Mouse (Mus musculus): ENCODE measurements around the gene Pgpep1l.
A peak's percentile ranks its signal among the peaks of the same experiment; 100 is the strongest.

Pgpep1l gene

DNA sequence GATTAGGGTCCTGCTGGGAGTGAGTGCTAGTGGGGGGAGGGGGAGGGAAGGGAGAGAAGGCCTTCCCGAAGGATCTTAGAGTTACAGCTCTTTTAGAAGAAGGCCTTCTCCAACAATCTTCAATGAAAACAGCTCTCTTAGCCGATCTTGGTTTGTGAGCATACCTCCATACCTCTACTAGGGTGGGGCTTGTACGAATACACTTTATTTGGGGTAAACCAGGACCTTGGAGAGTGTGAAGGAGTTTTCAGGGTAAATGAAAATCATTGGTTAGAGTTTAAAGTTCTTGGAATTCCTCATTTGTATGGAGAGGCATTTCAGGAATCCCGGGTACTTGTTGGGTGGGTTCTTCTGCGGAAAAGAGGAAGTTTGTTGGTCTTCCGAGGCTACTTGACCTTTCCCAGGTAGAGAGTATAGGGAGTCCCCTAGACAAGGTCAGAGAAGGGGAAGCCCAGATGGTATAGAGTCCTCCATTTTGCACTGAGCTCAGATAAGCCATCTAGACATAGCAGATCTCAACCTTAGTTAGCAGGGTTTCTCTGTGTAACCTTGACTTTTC lies 4.4 kb downstream of the Pgpep1l start:
- no peak for DNase-seq

DNA sequence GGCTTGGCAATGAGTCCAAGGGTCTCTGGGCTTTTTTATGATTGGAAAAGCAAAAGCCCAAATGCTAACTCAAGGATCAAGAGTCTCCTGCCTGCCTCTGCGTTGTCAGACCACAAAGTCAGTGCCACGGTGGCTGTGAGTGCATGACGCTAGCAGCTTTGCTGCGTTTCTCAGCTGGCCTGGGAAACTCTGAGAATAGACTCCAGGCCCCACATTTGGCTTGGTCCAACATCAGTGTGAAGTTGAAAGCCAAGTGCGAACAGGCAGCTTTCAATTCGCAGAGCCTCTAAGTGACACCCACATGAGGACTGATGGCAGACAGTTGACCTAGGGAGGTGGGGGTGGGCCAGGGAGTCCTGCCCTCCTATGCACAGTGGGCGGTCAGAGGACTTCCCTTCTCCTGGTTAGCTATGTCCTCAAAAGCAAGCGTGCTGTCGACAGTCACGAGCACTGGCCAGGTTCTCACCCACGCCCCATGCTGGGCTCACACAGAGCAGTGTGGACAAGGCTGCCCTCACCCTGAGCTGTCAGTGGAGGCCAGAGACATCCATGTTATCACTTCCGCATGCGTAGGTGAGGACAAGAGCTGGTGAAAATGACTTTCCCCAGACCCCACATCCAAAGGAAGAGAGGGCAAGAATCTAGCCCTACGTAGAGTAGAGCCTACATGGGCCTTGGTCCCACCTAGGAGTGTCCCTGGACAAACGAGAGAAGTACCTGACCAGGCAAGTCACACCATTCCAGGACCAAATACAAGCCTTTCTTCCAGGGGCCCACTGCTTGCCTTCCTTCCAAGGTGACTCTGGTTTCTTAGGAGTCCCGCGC lies 5.5 kb downstream of the Pgpep1l start:
- DNase-seq, result no peak

DNA sequence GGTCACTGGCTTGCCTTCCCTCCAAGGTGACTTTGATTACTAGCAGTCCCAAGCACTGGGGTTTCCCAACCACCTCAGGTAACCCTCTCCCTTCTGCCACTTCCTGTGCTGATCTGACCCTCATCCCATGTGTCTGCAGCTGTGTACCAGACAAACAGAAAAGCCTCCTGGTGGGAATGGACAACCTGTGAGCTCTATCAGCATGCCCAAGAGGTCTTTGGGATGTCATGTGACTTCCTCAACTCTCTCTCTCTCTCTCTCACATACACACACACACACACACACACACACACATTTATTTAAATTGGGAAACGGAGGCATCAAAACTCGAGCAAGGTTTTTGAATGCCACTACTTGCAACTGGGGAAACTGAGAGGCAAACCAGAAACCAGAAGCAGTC lies 6.3 kb downstream of the Pgpep1l start:
- DNase-seq, result no peak

DNA sequence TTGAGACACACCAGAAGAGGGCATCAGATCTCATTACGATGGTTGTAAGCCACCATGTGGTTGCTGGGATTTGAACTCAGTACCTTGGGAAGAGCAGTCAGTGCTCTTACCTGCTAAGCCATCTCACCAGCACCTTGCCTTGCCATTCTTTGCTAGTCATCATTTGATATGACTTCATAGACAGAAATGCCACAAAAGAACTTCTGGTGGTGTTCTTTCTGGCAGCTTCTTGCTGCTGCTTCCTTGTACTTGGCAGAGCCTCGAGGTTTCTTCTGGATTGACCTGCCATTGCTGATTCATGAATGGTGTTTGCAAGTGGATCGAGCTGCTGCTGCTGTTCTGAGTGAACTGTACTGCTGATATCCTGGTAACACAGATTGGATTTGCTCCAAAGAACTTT lies 13.1 kb downstream of the Pgpep1l start:
- DNase-seq, result no peak

DNA sequence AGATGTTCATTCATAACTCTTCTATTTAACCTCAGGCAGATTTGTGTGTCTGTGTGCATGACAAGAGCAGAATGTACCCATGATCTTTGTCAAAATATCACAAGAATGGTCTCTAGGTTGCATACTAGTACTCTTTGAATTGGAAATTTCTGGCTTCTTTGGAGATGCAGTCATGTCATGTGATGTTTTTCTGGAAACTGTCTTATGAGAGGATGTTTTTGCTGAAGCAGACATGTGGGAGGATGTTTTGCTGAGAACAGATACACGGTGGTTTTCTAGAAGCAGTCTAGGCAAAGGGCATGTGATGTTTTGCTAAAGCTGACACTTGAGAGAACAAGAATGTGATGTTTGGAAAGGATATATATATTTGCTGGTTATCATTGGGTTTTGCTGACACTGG lies 13.6 kb downstream of the Pgpep1l start:
- no peak for DNase-seq

DNA sequence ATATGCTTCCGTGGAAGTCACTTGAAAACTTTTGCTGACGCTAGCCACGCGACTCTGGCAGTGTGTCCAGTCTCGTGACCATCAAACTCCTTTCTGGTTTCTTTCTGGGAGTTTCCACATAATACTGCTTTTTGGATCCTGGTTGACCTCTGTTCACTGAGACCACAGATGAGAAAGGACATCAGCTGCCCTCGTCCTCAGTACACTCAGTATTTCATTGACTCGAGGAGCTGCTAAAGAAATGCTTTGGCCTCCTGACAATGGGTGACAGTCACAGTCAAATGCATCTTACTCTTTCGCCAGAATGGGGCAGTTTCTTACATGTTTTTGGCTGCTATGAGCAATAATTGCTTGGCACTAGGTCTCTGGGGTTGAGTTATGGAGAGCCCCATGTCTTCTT lies 17.8 kb downstream of the Pgpep1l start:
- no peak for DNase-seq

DNA sequence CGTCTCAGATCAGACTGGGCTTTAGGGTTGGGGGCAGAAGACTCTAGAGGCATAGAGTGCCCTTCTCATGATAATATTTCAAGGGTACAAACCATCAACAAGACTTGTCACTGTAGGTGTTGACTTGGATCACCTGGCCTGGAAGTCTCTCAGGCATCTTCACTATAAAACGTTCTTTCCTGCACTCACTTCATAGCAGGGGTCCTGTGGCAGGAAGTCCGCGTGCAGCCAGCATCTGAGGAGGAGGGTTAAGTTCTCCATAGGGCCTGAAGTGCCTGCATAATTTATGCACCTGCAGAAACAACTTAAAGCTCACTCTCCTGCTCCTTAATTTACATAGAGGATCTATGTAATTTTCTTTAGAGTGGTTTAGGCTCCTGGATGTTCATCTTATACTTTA lies 18.4 kb downstream of the Pgpep1l start:
- DNase-seq, result no peak

DNA sequence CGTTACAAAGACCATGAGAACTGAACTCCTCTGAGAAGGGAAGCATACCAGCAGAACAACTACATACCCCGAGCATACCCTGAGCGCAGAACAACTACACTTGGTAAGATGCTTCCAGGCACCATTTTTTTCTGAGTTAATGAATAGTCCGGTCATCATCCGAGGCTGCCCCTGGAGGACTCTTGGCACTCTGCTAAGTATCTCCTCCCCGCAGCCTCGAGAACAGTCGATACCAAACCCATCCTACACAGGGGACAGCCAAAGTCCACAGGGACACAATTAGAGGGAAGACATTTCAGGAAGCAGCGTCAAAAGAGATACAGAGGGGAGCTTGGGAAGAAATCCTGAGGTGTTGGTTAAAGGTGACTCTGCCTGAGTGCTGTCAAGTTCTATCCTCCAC lies 22.8 kb downstream of the Pgpep1l start:
- no peak for DNase-seq

DNA sequence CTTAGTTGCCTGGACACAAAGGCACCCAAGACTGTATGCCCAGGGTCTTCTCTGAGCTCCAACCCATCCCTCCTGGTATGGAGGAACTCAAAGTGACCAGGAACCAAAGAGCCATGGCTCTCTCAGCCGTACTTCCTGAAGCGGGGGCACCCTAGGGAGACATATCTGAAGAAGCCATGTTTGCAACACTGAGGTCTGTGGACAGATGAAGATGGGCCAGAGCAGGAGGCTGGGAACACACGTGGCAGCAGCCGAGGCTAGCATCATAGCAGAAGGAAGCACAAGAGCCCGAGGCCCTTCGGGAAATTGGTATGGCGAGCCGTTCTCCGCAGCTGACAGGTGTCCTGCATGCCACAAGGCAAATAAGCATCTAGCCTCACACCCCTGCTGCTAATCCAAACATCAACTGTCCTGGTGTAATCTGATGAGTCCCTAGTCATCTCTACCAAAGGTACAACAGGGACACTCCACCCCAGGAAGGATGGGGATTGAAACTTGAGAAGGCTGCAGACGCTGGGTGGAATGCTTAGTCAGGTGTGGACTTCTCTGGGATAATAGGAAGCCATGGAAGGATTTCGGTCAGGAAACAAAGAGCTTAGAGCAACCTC lies 24.7 kb downstream of the Pgpep1l start:
- no peak for DNase-seq

DNA sequence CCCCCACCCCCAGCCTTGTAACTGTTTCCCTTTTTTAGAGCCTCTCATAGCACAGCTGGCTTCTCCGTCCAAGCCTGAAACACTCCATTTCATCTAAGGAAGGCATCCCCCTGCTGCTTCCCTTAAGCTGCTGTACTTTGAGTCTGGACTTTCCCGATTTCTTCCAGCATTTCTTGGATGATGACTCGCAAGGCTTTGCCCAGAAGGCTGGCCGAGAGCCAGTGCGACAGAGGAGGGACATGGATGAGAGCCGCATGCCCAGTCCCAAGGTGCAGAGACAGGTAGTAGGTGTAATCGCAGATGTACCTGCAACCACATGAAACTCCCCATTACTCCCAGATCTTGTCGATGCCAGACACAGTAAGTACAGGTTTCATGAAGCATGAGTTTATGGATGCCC lies 27.2 kb downstream of the Pgpep1l start:
- DNase-seq, result no peak

DNA sequence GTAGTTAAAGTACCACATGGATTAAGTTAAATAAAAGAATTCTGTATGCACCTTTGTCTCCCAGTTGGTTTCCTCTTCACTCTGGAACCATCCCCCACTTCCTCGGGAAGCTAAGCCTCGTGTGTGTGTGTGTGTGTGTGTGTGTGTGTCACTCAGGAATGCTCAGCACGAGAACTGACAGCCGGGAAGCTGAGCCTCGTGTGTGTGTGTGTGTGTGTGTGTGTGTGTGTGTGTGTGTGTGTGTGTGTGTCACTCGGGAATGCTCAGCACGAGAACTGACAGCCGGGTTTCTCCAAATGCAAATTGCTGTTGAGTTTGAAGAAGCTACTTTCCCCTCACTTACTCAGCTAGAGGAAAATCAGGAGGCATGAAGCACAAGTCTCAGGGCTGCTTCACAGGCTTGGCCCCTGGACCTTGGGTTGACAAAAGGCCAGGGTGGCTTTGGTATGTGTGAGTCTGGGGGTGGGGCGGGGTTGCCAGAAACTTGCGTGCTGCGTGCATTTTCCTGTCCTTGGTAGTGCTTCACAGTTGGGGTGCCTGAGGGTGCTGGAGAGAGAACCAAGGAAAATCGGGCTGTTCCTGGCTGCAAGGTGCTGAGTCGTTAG lies 30.3 kb downstream of the Pgpep1l start:
- DNase-seq, result peak; percentile 84

DNA sequence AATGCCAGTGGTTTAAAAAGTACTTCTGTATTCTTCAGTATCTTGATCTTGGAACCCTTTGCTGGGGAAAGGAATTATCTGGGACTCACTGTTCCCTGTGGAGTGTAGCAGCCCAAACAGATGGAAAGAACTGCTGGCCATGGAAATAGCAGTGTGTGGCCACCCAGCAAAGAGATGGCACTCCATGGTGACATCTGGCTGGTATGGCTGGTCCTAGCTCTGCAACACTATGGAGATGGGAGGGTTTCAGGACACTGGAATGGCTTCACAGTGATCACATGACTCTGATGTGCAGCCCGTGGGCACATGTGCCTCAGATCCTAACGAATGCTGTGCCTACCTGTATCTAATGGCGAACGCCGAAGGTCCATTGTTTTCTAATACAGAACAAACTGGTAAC lies 31.5 kb downstream of the Pgpep1l start:
- no peak for DNase-seq

DNA sequence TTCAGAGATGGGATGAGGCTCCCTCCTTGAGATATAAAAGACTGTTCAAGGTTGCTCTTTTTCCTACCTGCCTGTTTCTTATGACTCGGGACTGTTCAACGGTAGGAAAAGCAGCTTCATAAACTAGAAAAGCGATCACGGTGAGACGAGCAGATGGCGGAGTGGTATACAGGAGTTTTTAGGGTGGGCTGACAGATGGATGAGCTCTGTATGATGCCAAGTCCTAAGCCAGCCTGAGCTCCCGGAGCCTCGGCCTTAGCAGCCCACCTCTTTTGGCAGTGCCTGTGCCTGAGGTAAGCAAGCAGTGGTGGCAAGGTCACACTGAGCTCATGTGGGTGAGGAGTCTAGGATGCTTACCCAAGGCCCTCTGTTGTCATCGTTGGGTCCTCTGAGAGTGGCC lies 33.2 kb downstream of the Pgpep1l start:
- DNase-seq, result no peak

DNA sequence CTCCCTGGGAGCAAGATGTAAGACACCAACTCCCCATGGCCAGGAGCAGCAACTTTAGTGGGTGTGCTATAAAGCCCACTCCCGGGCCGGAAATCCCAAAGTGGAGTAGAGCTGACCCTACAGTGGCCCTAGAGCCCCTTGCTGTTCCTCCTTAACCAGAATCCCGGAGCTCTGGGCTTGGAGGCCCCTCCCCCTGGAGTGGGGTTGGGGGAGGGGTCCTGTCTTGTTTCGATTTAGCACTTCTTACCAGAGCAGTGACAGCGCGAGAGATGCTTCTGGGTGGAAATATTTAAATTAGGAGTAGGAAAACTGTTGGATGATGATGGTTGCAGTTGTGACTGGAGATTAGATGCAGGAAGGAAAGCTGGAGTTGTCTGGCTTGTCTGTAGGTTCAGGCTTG lies 35.5 kb downstream of the Pgpep1l start:
- no peak for DNase-seq

DNA sequence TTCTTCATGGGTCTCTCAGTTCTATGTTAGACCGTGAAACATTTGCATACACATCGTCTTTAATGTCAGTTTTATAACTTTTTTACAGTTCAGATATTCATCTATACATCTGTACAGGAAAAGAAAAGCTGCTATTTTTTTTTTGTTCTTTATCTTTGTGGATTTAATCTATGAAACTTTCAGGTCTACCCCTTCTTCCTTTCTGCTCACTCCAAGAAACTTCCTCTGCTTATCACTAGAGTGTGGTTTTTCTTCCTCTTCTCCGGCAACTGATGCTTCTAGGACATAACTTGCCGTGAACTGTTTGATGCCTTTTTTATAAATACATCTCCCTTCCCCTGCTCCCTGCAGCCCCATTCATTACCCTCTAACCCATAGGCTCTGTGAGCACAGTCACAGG lies 36.4 kb downstream of the Pgpep1l start:
- DNase-seq, result no peak

DNA sequence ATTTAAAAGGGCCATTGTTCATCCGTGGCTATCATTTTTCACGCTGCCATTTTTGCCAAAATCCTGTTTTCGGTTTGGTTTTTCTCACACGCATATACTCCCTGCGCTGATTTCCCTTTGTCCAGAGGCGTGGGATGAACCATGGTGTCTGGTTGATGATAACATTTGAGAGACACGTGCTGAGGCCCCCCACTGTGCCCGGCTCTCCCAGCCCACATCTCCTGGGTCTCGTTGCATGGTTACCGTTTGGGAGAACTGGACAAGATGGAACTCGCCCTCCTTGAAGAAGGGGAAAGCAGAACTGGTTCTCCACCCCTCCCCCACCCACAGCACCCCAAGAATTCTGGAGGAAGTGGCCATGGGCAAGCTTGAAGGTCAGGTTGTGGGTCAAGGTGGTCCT lies 37.0 kb downstream of the Pgpep1l start:
- DNase-seq, result no peak

DNA sequence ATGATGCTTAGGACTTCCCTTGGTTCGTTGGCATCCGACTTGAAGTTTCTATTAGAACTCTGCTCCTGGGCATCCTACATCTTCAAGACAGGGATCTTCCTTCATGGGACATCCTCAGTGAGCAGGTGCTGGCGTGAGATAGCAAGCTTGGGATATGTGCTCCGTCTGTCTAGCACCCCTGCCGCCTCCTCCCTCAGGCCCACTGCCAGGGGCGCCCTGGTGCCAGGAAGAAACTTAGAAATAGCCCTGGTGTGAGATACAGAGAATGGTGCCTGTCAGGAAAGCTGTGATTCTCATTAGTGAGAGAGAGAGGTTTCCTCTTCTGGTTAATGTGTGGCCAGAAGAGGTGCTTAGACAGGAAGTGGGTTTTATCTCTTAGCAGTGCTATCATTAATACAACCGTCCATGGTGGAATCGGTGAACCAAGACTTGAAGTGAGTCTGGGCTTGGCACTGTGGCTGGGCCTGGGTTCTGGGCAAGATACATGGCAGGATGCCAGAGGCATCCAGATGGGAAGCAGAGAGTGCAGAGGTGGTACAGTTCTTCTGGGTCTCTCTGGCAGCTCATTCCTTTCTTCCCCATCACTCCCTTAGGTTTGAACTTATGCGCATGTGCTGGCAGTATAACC lies 38.5 kb downstream of the Pgpep1l start:
- peak; percentile 22 for DNase-seq

DNA sequence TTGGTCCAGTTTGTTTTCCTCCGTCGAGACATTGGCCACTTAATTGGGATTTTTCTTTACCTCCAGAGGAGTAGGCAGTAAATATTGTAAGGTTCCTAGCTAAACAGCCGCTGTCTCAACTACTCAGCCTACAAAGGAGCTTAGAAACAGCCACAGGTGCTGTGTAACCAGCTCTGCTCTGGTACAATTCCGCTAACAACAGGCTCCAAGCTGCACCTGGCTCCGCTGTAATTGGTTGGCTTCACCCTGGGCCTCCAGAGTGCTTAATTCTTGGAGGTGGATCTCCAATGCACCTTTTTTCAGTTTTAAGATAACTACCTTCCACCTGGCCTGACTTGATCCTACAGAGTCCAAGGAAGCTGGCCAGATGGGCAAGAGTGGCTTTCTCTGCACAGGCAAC lies 40.0 kb downstream of the Pgpep1l start:
- DNase-seq, result no peak

DNA sequence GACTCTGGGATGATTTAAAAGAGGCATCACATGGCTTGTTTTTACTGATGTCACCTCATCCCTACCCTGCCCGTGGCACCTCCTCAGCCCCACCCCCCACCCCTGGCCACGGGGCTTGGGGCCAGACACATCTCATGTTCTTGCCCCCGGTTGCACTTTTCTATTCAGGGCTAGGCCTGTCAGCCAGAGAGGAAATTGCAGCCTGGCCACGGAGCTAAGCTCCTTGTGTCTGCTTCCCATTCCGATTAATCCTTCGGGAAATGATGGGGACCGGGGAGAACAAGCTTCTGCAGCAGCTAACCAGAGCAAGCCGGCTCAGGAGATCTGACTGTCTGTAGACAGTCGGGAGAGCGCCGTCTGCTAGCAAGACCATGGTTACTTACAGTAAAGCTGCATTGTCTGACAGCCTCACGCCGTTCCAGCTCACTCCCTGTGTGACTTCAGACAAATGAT lies 40.7 kb downstream of the Pgpep1l start:
- DNase-seq, result peak; percentile 80

DNA sequence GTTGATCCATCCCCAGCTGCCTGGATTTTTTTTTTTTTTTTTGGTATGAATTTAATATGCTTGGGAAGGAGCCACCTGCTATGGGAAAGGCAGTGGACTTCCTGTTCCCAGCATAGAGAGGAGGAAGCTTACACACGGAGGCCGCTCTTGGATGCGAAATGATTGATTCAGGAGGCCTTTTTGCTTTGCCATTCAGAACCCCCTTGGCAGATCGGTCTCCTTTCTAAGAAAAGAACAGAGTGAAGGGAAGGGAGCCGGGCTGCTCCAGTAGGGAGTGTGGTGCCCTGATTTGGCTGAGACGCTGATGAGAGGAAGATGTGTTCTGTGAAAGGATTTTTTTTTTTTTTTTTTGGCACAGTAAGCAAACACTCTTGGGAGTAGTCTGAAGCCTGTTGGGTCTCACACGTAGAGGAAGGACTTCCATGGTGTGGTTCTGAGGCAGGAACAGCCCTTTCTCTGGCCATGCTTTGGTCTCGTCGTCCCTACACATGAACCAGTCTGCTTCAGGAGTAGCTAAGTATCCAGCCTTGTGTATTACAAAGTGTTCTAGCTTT lies 42.3 kb downstream of the Pgpep1l start:
- no peak for DNase-seq

DNA sequence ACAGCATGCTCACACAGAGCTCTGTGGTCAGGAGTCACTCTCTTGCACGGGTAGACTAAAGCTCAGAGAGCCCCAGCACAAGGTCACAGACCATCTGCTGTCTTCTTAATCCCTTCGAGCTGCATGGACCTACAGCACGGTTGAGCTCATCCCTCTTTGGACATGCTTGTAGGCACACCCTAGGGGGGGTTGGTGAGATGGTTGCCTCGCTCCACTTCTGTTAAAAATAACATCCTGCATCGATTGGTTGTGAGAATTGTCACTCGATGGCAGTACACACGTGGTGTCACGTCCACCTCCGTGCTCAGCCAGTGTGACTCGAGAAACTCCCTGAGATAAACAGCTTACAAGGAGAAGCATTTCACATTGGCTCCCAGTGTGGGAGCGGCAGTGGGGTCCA lies 45.2 kb downstream of the Pgpep1l start:
- no peak for DNase-seq

DNA sequence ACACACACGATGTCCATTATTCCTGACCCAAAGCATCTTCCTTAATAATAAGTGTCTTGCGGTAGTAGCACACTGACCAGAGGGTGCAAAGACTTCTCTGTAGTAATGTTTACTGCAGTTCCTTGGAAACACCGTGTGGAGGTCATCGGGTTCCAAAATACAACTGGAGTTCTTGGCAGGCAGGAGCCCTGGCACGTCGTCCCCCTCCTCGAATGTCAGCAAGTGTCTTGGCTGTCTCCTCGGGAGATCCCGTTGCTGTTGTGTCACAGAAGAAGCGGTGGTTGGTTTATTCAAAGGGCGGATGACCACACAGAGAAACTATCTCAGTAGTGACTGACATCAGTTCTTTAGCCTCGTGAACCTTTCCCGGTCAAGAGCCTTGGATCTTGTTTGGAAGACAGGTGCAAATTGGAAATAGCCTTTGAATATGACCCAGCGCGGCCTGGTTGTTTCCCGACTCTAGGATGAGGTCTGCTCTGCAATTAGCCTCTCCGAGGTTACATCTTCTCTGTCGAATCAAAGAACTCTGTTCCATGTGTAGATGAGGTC lies 48.4 kb downstream of the Pgpep1l start:
- no peak for DNase-seq

DNA sequence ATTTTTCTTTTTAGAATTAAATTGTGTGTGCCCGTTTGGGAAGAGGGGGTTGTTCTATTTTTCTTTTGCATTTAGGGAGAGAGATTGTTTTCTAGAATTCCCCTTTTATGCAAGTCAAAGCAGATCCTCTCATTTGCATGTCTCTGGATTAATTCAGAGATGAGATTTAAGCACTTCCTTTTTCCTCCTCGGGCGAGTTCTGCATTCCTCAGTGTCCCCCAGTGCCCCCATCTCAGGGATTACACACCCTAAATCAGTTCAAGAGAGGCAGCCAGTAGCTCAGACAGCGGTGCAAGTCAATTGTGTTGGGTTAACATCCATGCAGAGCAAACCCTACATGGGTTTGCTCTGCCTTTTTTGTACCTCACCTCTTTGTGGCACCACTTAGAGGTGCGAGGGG lies 50.2 kb downstream of the Pgpep1l start:
- no peak for DNase-seq
